Mouse (Mus musculus): ENCODE measurements at regions not wholly inside any gene's neighbourhood (a gene's known extent, or its start where the extent isn't known, plus 50 kb on each side); places are given as distances from the start of the nearest gene placed in this dataset.

GRCm38 (mm10) chrX:77432001-77432565, 78.7 kb upstream of the Tbl1x start:
- intact Hi-C loops (cut with DNase I), result loop anchor here (5.0 kb wide), 2 partner anchors 120 to 210 kb away; no protein-coding TSS in a partner anchor

GRCm38 (mm10) chrX:77432846-77433810, 77.7 kb upstream of the Tbl1x start:
- peak; percentile 87 to 89 for DNase-seq (ENCODE audit: low spot score in 2 of 2)
- intact Hi-C loops (cut with DNase I), result loop anchor here (1.0 to 5.0 kb wide), 3 partner anchors 77 to 209 kb away; no protein-coding TSS in a partner anchor

More at GRCm38 (mm10) chrX:77432001-77432565, 78.7 kb upstream of the Tbl1x start:
- no peak for DNase-seq (ENCODE audit: low spot score in 2 of 2)

- intact Hi-C loops (cut with DNase I), result loop anchor here (1.0 to 5.0 kb wide), 3 partner anchors 76 to 208 kb away; no protein-coding TSS in a partner anchor
- DNase-seq (ENCODE audit: low spot score in 2 of 2), result no peak
Measured at GRCm38 (mm10) chrX:77433811-77434192, 77.0 kb upstream of the Tbl1x start.

GRCm38 (mm10) chrX:77443852-77444492, 66.8 kb upstream of the Tbl1x start:
- intact Hi-C loops (cut with DNase I), result no loop called here

GRCm38 (mm10) chrX:77446755-77447154, 64.1 kb upstream of the Tbl1x start:
- DNase-seq (ENCODE audit: low spot score in 2 of 2), result no peak
- intact Hi-C loops (cut with DNase I), result no loop called here

More at GRCm38 (mm10) chrX:77443852-77444492, 66.8 kb upstream of the Tbl1x start:
- no peak for DNase-seq (ENCODE audit: low spot score in 2 of 2)

GRCm38 (mm10) chrX:77451977-77452675, 58.7 kb upstream of the Tbl1x start:
- intact Hi-C loops (cut with DNase I), result no loop called here
- no peak for DNase-seq (ENCODE audit: low spot score in 2 of 2)

Data from left cerebral cortex, postnatal 36 days (tissue).